Mouse (Mus musculus) heart, adult 2 months (tissue): Measurements from ENCODE around the gene Fxn. TPM values are rescaled to one million over a fixed set of nuclear protein-coding genes. Genes with fewer than 3 reads are reported as not detected.
A peak's percentile ranks its signal among the peaks of the same experiment; 100 is the strongest.

Experiments
- DNase-seq, 2 experiments: peaks; one replicate each; pipeline ENCODE4 v3.0.0; 2021
- H3K27ac ChIP-seq: fragments of 200-600 bp; 2 replicates; pipeline ENCODE4 v1.8.1; 2022
- H3K27me3 ChIP-seq: fragments of 200-500 bp; 2 replicates; pipeline ENCODE4 v1.6.1; 2012; ENCODE audit warnings: mild to moderate bottlenecking, low read length, inconsistent platforms, mixed read lengths; ENCODE audit not compliant: control insufficient read depth, insufficient read depth
- H3K36me3 ChIP-seq: fragments of 200-500 bp; 2 replicates; pipeline ENCODE4 v1.6.1; 2012; ENCODE audit warnings: low read length, inconsistent platforms; ENCODE audit not compliant: control insufficient read depth, insufficient read depth
- H3K4me1 ChIP-seq: fragments of 200-500 bp; 2 replicates; pipeline ENCODE4 v1.6.1; 2011; ENCODE audit warnings: low read length; ENCODE audit not compliant: control insufficient read depth, insufficient read depth
- H3K4me3 ChIP-seq: fragments of 200-600 bp; 2 replicates; pipeline ENCODE4 v1.8.1; 2022
- H3K79me2 ChIP-seq: fragments of 200-500 bp; replicated peaks from 2 replicates; pipeline ENCODE4 v1.6.1; 2012; ENCODE audit warnings: mild to moderate bottlenecking, inconsistent platforms, low read length, moderate library complexity, mixed read lengths; ENCODE audit not compliant: control insufficient read depth, insufficient read depth
- H3K9ac ChIP-seq: fragments of 200-500 bp; 2 replicates; pipeline ENCODE4 v1.6.1; 2012; ENCODE audit warnings: low read depth, mild to moderate bottlenecking, control low read depth, inconsistent platforms, low read length, mixed read lengths
- CTCF ChIP-seq: fragments of 200-600 bp; IDR thresholded peaks from 2 replicates; pipeline ENCODE4 v1.8.1; 2022; ENCODE audit warnings: antibody characterized with exemption, mild to moderate bottlenecking, moderate library complexity
- EP300 ChIP-seq: fragments of 200-500 bp; IDR thresholded peaks from 2 replicates; pipeline ENCODE4 v1.6.1; 2011; ENCODE audit warnings: low read depth, low read length, control low read depth; ENCODE audit not compliant: insufficient read depth
- POLR2A ChIP-seq: fragments of 200-500 bp; IDR thresholded peaks from 2 replicates; pipeline ENCODE4 v1.6.1; 2011; ENCODE audit warnings: mild to moderate bottlenecking, low read depth, low read length, control low read depth; ENCODE audit not compliant: insufficient read depth
- WGBS: fragments of 180-500 bp; shearing (Covaris S2); methylation state at CpG from one replicate; pipeline ENCODE4 v1.1.7; 2018; 5-methylcytosine and 5-hydroxymethylcytosine counted together
- intact Hi-C: fragments of 180-260 bp; cut with DNase I; formaldehyde crosslinking; loops from one replicate; pipeline ENCODE4 v1.15.1; 2025
- polyA plus RNA-seq: library from polyadenylated mRNA; depleted of rRNA; stranded (reverse); fragments of >200 nt; gene quantifications from 2 replicates; pipeline ENCODE4 v1.2.3, GENCODE M21; 2012; rRNA removed
- total RNA-seq, 2 experiments: library from RNA; stranded (reverse); gene quantifications; 2 replicates each; pipeline ENCODE4 v1.2.3; 2021

Fxn gene
- total and polyA plus RNA-seq, 3 experiments, result 26.6 to 33.0 (median 28.3) TPM

DNA sequence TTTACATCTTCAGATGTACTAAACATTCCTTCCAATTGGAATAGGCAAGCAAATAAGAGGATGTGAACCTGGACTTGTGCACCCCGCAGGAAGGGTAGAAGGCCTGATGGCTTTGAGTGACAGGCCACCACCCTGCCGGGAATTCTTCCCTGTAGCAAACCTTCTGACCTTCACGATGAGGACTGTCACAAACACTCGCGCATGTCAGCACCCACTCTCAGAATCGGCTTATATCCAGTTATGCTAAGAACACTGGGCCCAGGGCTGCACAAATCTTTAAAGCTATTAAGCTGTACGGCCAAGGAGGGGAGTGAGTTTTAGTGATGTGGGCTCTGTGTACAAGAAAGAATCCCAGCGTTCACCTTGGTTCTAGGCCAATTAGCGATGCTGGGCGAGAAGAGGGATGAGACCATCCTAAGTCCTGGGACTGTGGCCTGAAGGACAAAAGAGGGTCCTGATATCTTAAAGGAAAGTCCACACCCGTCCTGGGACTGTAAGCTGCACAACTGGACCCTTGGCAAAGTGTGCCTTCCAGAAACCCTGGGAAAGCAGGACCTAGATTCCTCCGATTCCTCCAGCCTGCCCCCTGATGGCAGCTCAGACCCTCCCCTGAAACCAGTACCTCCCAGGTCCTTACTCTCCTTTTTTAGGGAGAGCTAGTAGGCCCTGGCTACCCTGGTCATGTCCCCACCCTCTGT is 67.7 kb downstream of the Fxn start:
- peak; percentile 32 to 35 for DNase-seq
- H3K9ac ChIP-seq, result 0 out of 2 replicates have a peak overlapping the region, but pooled peaks have one; percentile 15

More for the DNA sequence above, 67.7 kb downstream of the Fxn start:
- Histone ChIP-seq H3K27ac (peak overlapping the region; percentile 26), H3K36me3 (no peaks in the 10 kb centered on the region), H3K4me3 (no peak overlapping the region), H3K79me2 (peaks cover 6% of the 10 kb centered on the region; the same call in 1 of the 2 replicates), H3K27me3 (no peaks in the 10 kb centered on the region), H3K4me1 (peaks cover 10% of the 10 kb centered on the region)
- intact Hi-C loops, result no loop called here
- 47% methylated on average over 12 of the region's 12 CpGs for WGBS
- TF ChIP-seq POLR2A, result no peak
- 0 out of 2 replicates have a peak, but pooled peaks have one; percentile 10 for TF ChIP-seq CTCF
- peak; percentile 68; the same call in 1 of the 2 replicates for TF ChIP-seq EP300

Other genes starting within 250 kb of the Fxn start
- gene Fam189a2, start 249.6 kb downstream of the Fxn start, total RNA-seq, result 10 to 100 TPM; 51.2 to 55.1 TPM
- gene Fam189a2, start 249.6 kb downstream of the Fxn start, polyA plus RNA-seq, result 52.0 and 73.9 TPM in 2 replicates
- 10 to 100 TPM; 16.1 to 19.2 TPM for gene Tjp2, start 55.6 kb downstream of the Fxn start, total RNA-seq
- 7.9 and 10.2 TPM in 2 replicates for gene Tjp2, start 55.6 kb downstream of the Fxn start, polyA plus RNA-seq
- gene Fam122a, start 196.8 kb upstream of the Fxn start, total RNA-seq, result 10 to 100 TPM; 25.2 to 28.8 TPM
- gene Fam122a, start 196.8 kb upstream of the Fxn start, polyA plus RNA-seq, result 26.4 and 27.4 TPM in 2 replicates